Mouse (Mus musculus): ENCODE results near the gene Gm17124.
"Not testable (repeated sequence)": the region's sequence is repeated elsewhere in the genome, so short reads cannot be mapped to it uniquely, and the experiment has no call there.

DNA sequence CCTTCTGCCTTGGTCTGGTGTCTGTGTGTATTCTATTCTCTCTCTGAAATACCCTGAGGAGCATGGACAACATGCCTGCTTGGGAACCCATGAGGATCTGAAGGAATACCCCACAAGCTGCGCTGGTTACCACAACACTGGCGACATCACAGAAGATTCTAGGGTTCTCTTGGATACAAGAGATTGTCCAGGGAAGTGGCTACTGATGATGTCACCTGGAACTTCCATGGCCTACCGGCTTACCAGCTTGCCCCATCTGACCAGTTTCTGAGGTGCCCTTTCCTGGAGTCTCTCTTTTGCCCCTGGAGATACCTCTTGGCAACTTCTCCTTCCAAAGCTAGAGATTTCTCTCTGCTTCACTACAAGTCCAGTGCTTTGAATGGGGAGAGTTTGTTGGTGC lies at the start of gene Gm17124:
- TF ChIP-seq CTCF, EP300 (IDR thresholded peaks at IDR 0.05): not testable (repeated sequence)

Data from lung, postnatal 0 days (tissue).